Mouse (Mus musculus) stomach, embryonic 16.5 days (tissue): ENCODE measurements at regions not wholly inside any gene's neighbourhood (a gene's known extent, or its start where the extent isn't known, plus 50 kb on each side); places are given as distances from the start of the nearest gene placed in this dataset.

Experiments
- ATAC-seq: fragments of 200-750 bp; cut with Nextera tagmentation; 2 replicates; pipeline ENCODE4 v1.8.0; 2017; ENCODE audit warnings: moderate number of reproducible peaks, moderate TSS enrichment; ENCODE audit not compliant: insufficient read depth, low FRiP score
- H3K27ac ChIP-seq: fragments of 300-500 bp; sonication (generic); 2 replicates; pipeline ENCODE4 v1.5.1; 2014; ENCODE audit warnings: low read length
- H3K27me3 ChIP-seq: fragments of 300-500 bp; sonication (generic); 2 replicates; pipeline ENCODE4 v1.6.1; 2014; ENCODE audit warnings: low read length, control low read depth, mixed read lengths; ENCODE audit not compliant: control insufficient read depth, insufficient read depth
- H3K36me3 ChIP-seq: fragments of 300-500 bp; sonication (generic); 2 replicates; pipeline ENCODE4 v1.6.1; 2014; ENCODE audit warnings: low read length; ENCODE audit not compliant: control insufficient read depth, insufficient read depth
- H3K4me1 ChIP-seq: fragments of 300-500 bp; sonication (generic); 2 replicates; pipeline ENCODE4 v1.6.1; 2014; ENCODE audit warnings: low read length, control low read depth, mixed read lengths; ENCODE audit not compliant: control insufficient read depth, insufficient read depth
- H3K4me2 ChIP-seq: fragments of 300-500 bp; sonication (generic); 2 replicates; pipeline ENCODE4 v1.6.1; 2014; ENCODE audit warnings: low read depth, low read length, mixed read lengths
- H3K4me3 ChIP-seq: fragments of 300-500 bp; sonication (generic); replicated peaks from 2 replicates; pipeline ENCODE4 v1.5.1; 2014; ENCODE audit warnings: mild to moderate bottlenecking, low read length
- H3K9ac ChIP-seq: fragments of 300-500 bp; sonication (generic); 2 replicates; pipeline ENCODE4 v1.6.1; 2014; ENCODE audit warnings: low read length
- H3K9me3 ChIP-seq: fragments of 300-500 bp; sonication (generic); replicated peaks from 2 replicates; pipeline ENCODE4 v1.6.1; 2016; ENCODE audit warnings: low read length, control low read depth; ENCODE audit not compliant: control insufficient read depth
- WGBS: fragments of 180-500 bp; shearing (Covaris S2); extraction: QIAGEN DNeasy Blood & Tissue Kit; methylation state at CpG from one replicate; pipeline ENCODE4 v1.1.7; 2014; 5-methylcytosine and 5-hydroxymethylcytosine counted together

GRCm38 (mm10) chr8:77774551-77775335, 50.5 kb upstream of the Ednra start:
- peak; percentile 48; the same call in 1 of the 2 replicates for ATAC-seq
- Histone ChIP-seq H3K4me3 (no peak overlapping the region), H3K9me3 (no peaks in the 10 kb centered on the region), H3K4me2 (no peak overlapping the region), H3K9ac (no peak overlapping the region), H3K27me3 (no peaks in the 10 kb centered on the region), H3K36me3 (no peaks in the 10 kb centered on the region), H3K27ac (0 out of 2 replicates have a peak overlapping the region, but pooled peaks have one; percentile 2), H3K4me1 (peaks cover 15% of the 10 kb centered on the region; the same call in 1 of the 2 replicates)
- WGBS = 40% methylated on average over 8 of the region's 8 CpGs

DNA sequence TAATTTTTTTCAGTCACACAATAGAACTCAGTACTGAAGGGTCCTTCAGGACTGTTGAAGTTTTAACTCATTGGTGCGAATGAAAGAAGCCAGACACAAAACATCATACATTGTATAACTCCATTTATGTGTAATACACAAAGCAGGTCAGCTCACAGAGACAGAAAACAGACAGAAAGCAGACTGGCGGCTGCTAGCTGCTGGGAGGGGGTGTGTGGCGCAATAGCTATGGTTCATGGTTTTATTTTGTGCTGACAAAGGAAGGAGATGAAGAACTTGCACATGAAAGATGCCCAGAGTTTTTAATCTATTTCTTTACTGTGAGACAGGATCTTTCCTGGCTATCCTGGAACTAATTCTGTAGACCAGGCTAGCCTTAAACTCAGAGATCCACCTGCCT, 51.3 kb upstream of the Ednra start:
- H3K9me3 ChIP-seq = no peaks in the 10 kb centered on the region
- no peak for ATAC-seq
- 68% methylated on average over 3 of the region's 3 CpGs for WGBS
- no peak overlapping the region for H3K27ac ChIP-seq
- H3K27me3 ChIP-seq = no peaks in the 10 kb centered on the region
- H3K36me3 ChIP-seq = no peaks in the 10 kb centered on the region
- H3K4me3 ChIP-seq = no peak overlapping the region
- H3K9ac ChIP-seq = no peak overlapping the region
- peaks cover 15% of the 10 kb centered on the region; the same call in 1 of the 2 replicates for H3K4me1 ChIP-seq
- H3K4me2 ChIP-seq = no peak overlapping the region

DNA sequence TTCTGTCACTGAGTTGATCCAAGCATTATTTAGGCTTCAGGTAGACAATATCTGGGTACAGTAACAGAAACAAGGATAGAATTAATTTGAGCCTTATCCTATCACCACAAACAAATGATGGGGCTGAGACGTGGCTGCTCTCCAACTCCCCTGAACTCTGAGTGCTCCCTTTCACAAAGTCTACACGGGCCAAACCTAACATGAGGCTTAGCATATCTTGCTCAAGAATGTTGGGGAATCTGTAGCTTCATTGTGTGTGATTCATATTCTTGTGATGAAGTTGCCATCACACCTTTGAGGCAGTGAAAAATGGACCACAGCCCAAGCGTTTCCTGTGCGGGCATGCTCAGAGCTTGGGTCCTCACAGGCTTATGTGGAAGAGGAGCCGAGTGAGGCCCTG, 53.3 kb upstream of the Ednra start:
- WGBS = 44% methylated on average over 5 of the region's 5 CpGs

DNA sequence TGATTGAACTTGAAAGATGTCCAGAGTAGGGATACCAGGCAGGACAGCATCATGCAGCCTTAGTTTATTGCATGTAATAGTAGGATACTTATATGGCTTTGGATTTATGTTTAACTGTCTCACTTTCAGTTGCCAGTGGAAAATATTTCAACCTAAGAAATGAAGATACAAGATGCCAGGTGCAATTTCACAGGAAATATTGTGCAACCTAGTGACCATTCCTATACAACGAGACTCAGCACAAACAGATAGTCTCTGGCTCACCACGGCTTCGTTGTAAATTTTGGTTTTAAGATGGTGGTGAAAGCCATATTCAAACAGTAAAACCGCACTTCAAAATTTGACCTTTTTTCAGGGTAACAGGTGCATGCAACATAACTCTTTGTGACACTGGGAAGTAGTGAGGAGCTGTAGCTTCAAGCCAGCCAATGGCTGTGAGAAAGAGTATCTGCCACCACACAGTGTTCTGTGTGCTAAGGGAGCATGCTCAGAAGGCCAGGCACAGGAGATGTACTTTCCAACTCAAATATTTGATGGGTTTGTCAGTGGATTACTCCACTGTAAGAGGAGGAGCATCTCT, 61.5 kb upstream of the Ednra start:
- Histone ChIP-seq H3K4me2 (no peak overlapping the region), H3K27ac (no peak overlapping the region), H3K27me3 (no peaks in the 10 kb centered on the region), H3K4me1 (peaks cover 3% of the 10 kb centered on the region; the same call in 1 of the 2 replicates), H3K36me3 (no peaks in the 10 kb centered on the region), H3K9me3 (no peaks in the 10 kb centered on the region), H3K4me3 (no peak overlapping the region), H3K9ac (no peak overlapping the region)
- WGBS = 91% methylated on average over 4 of the region's 4 CpGs
- ATAC-seq = no peak

More for the DNA sequence above, 53.3 kb upstream of the Ednra start:
- Histone ChIP-seq H3K9me3 (no peaks in the 10 kb centered on the region), H3K9ac (no peak overlapping the region), H3K36me3 (no peaks in the 10 kb centered on the region), H3K4me1 (peaks cover 10% of the 10 kb centered on the region; the same call in 1 of the 2 replicates), H3K27me3 (no peaks in the 10 kb centered on the region), H3K4me2 (no peak overlapping the region), H3K4me3 (no peak overlapping the region), H3K27ac (no peak overlapping the region)
- peak; percentile 65 for ATAC-seq

GRCm38 (mm10) chr8:77794911-77795310, 70.6 kb upstream of the Ednra start:
- Histone ChIP-seq H3K4me1 (no peaks in the 10 kb centered on the region), H3K9me3 (no peaks in the 10 kb centered on the region), H3K27me3 (no peaks in the 10 kb centered on the region), H3K27ac (no peak overlapping the region), H3K4me3 (no peak overlapping the region), H3K36me3 (no peaks in the 10 kb centered on the region), H3K9ac (no peak overlapping the region), H3K4me2 (no peak overlapping the region)
- 59% methylated on average over 1 of the region's 1 CpGs for WGBS
- ATAC-seq = no peak

- Histone ChIP-seq H3K27ac (peak overlapping the region; percentile 57), H3K27me3 (no peaks in the 10 kb centered on the region), H3K4me2 (no peak overlapping the region), H3K4me3 (no peak overlapping the region), H3K36me3 (no peaks in the 10 kb centered on the region), H3K4me1 (no peaks in the 10 kb centered on the region), H3K9ac (no peak overlapping the region), H3K9me3 (no peaks in the 10 kb centered on the region)
- ATAC-seq = peak; percentile 85
- 52% methylated on average over 9 of the region's 9 CpGs for WGBS
These were observed 79.1 kb upstream of the Ednra start for GRCm38 (mm10) chr8:77803147-77803903.

GRCm38 (mm10) chr8:77804536-77804935, 80.3 kb upstream of the Ednra start:
- no peaks in the 10 kb centered on the region for H3K9me3 ChIP-seq
- H3K27ac ChIP-seq = no peak overlapping the region
- no peaks in the 10 kb centered on the region for H3K27me3 ChIP-seq
- WGBS = 61% methylated on average over 6 of the region's 6 CpGs
- H3K4me1 ChIP-seq = no peaks in the 10 kb centered on the region
- no peak overlapping the region for H3K9ac ChIP-seq
- no peak for ATAC-seq
- no peak overlapping the region for H3K4me2 ChIP-seq
- H3K4me3 ChIP-seq = no peak overlapping the region
- no peaks in the 10 kb centered on the region for H3K36me3 ChIP-seq

DNA sequence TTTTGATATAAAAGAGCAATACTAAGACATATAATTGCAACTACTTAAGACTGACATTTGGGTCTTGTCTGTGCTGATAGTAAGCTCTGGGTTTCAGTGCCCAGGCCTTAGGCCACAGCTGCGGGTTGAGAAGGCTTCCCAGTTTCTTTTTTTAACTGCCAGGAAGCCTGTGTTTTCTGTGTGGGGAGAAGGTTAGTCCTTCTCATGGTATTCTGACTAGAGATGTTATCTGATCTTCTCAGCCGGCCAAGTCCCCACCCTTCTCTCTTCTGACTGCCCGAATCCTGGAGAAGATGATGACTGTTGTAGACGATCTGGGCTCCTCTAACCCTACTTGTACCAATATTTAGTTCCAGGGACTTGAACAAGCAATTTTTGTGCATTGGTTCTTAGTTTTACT, 80.7 kb upstream of the Ednra start:
- 43% methylated on average over 4 of the region's 4 CpGs for WGBS
- H3K4me2 ChIP-seq = no peak overlapping the region
- H3K36me3 ChIP-seq = no peaks in the 10 kb centered on the region
- H3K4me1 ChIP-seq = no peaks in the 10 kb centered on the region
- H3K9me3 ChIP-seq = no peaks in the 10 kb centered on the region
- no peaks in the 10 kb centered on the region for H3K27me3 ChIP-seq
- H3K4me3 ChIP-seq = no peak overlapping the region
- no peak overlapping the region for H3K9ac ChIP-seq
- H3K27ac ChIP-seq = no peak overlapping the region
- ATAC-seq = no peak

- Histone ChIP-seq H3K4me1 (no peaks in the 10 kb centered on the region), H3K27me3 (no peaks in the 10 kb centered on the region), H3K27ac (no peak overlapping the region), H3K9ac (no peak overlapping the region), H3K4me2 (no peak overlapping the region), H3K36me3 (no peaks in the 10 kb centered on the region), H3K4me3 (no peak overlapping the region), H3K9me3 (no peaks in the 10 kb centered on the region)
- WGBS = 59% methylated on average over 6 of the region's 6 CpGs
- no peak for ATAC-seq
These were observed 81.4 kb upstream of the Ednra start for GRCm38 (mm10) chr8:77805657-77806056.
